Mouse (Mus musculus) heart, adult 11 months (tissue): ENCODE measurements around the gene Smpdl3b.
"Not testable (repeated sequence)": the region's sequence is repeated elsewhere in the genome, so short reads cannot be mapped to it uniquely, and the experiment has no call there.

Experiments used
- DNase-seq: peaks from one replicate; pipeline ENCODE4 v3.0.0; 2022

Gene Smpdl3b

GRCm38 (mm10) chr4:132756974-132757373, at the start of gene Smpdl3b:
Gene Smpdl3b (minus strand): TSS chr4:132757252.
- DNase-seq: peak; percentile 99

GRCm38 (mm10) chr4:132806620-132807191, 49.7 kb upstream of the Smpdl3b start:
- no peak for DNase-seq

- no peak for DNase-seq
These were observed 48.6 kb upstream of the Smpdl3b start for GRCm38 (mm10) chr4:132805599-132806197.

GRCm38 (mm10) chr4:132805146-132805545, 48.1 kb upstream of the Smpdl3b start:
- DNase-seq: peak; percentile 85

GRCm38 (mm10) chr4:132804331-132804730, 47.3 kb upstream of the Smpdl3b start:
- peak; percentile 93 for DNase-seq

GRCm38 (mm10) chr4:132803876-132804275, 46.8 kb upstream of the Smpdl3b start:
- peak; percentile 90 for DNase-seq

- no peak for DNase-seq
These were observed 46.2 kb upstream of the Smpdl3b start for GRCm38 (mm10) chr4:132803212-132803611.

- DNase-seq: peak; percentile 98
These were observed 45.2 kb upstream of the Smpdl3b start for GRCm38 (mm10) chr4:132802171-132802637.

GRCm38 (mm10) chr4:132801176-132802077, 44.4 kb upstream of the Smpdl3b start:
- DNase-seq: peak; percentile 70

GRCm38 (mm10) chr4:132799845-132800244, 42.8 kb upstream of the Smpdl3b start:
- no peak for DNase-seq

- peak; percentile 78 for DNase-seq
These were observed 41.6 kb upstream of the Smpdl3b start for GRCm38 (mm10) chr4:132798666-132799065.

GRCm38 (mm10) chr4:132798028-132798427, 41.0 kb upstream of the Smpdl3b start:
- peak; percentile 85 for DNase-seq

GRCm38 (mm10) chr4:132797461-132797860, 40.4 kb upstream of the Smpdl3b start:
- no peak for DNase-seq

GRCm38 (mm10) chr4:132796196-132796886, 39.3 kb upstream of the Smpdl3b start, which contains the start of gene Themis2:
Gene Themis2 (minus strand): TSS chr4:132796387.
- peak; percentile 98 for DNase-seq

- peak; percentile 88 for DNase-seq
These were observed 38.1 kb upstream of the Smpdl3b start for GRCm38 (mm10) chr4:132795171-132795570.

- DNase-seq: peak; percentile 92
These were observed 37.7 kb upstream of the Smpdl3b start for GRCm38 (mm10) chr4:132794760-132795159.

- DNase-seq: peak; percentile 96
These were observed 37.0 kb upstream of the Smpdl3b start for GRCm38 (mm10) chr4:132794028-132794427.

GRCm38 (mm10) chr4:132793322-132794004, 36.4 kb upstream of the Smpdl3b start:
- not testable (repeated sequence) for DNase-seq

- peak; percentile 86 for DNase-seq
These were observed 32.7 kb upstream of the Smpdl3b start for GRCm38 (mm10) chr4:132789731-132790130.

- DNase-seq: peak; percentile 86
These were observed 28.2 kb upstream of the Smpdl3b start for GRCm38 (mm10) chr4:132785228-132785627.

- no peak for DNase-seq
These were observed 26.7 kb upstream of the Smpdl3b start for GRCm38 (mm10) chr4:132783732-132784131.

- peak; percentile 95 for DNase-seq
These were observed 23.2 kb upstream of the Smpdl3b start for GRCm38 (mm10) chr4:132780288-132780687.
